Mouse (Mus musculus): ENCODE measurements around the gene Tsc1.

Gene Tsc1

DNA sequence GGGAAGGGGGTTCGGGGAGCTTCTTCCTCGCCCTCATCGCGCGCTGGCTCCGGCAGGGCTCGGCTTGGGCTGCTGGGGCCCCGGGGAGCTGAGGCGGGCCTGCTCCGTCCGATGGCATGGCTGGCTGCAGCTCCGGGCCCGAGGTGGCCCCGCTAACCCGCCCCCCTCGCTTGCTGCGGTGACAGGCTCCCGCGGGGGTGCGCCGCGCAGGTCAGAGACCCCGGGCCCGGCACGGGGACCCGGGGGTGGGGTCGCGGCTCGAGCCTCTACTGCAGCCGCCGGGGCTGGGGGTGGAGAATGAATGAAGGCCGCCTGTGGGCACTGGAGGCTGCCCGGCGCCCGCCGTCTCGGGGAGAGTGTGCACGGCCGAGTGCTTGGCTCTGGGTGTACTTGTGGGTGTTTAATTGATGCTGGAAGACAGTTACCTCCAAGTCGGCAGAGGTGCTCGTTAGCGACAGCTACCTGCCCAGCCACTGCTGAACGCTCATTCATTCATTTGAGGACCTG is 460 bp downstream of the Tsc1 start:
- DNase-seq (ENCODE audit: low read depth, low spot score) = no peak

- DNase-seq (ENCODE audit: low read depth, low spot score) = no peak
These were observed 2.1 kb downstream of the Tsc1 start for GRCm38 (mm10) chr2:28643081-28643480.

GRCm38 (mm10) chr2:28650526-28650925 is 9.5 kb downstream of the Tsc1 start:
- no peak for DNase-seq (ENCODE audit: low read depth, low spot score)

- DNase-seq (ENCODE audit: low read depth, low spot score) = no peak
These were observed 12.3 kb downstream of the Tsc1 start for GRCm38 (mm10) chr2:28653351-28653750.

- no peak for DNase-seq (ENCODE audit: low read depth, low spot score)
These were observed 13.3 kb downstream of the Tsc1 start for GRCm38 (mm10) chr2:28654295-28654694.

DNA sequence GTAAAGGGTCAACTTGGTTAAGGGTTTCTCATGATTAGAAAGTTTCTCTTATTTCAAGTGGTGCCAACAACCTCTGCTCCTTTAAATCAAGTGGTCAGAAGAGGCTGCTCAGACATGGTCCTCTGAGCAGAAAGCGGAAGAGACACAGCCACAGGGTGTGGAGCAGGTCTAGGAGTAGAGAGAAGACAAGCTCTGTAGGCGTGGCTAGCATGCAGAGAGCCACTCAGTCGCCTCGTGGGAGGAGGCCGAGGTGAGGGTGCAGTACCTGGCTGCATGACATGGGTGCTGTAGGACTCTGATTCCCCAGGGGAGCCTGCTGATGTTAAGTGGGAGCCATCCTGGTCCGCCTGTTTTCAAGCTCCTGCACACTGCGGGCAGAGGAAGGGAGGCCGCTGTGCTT is 15.2 kb downstream of the Tsc1 start:
- DNase-seq (ENCODE audit: low read depth, low spot score) = no peak

DNA sequence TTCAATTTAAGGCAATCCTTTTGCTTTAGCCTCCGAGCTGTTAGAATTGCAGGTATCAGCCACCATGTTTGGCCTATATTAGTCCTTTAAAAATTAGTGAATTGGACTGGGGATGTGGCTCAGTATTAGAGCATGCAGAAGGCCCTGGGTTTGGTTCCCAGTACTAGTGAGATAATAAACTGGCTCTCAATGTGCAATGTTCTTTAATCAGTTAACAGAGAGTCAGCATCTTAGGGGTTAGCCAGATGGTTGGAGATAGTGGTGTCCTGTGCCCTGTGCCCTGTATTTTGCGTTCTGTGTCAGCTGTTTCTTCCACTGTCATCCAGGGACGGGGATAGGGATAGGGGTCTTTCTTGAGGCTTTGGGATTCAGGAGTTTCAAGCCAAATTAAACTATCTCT is 21.9 kb downstream of the Tsc1 start:
- no peak for DNase-seq (ENCODE audit: low read depth, low spot score)

GRCm38 (mm10) chr2:28665818-28666217 is 24.8 kb downstream of the Tsc1 start:
- no peak for DNase-seq (ENCODE audit: low read depth, low spot score)

- no peak for DNase-seq (ENCODE audit: low read depth, low spot score)
These were observed 30.4 kb downstream of the Tsc1 start for GRCm38 (mm10) chr2:28671438-28671837.

GRCm38 (mm10) chr2:28676005-28676404 is 35.0 kb downstream of the Tsc1 start:
- DNase-seq (ENCODE audit: low read depth, low spot score) = no peak

GRCm38 (mm10) chr2:28680710-28681109 is 39.7 kb downstream of the Tsc1 start:
- DNase-seq (ENCODE audit: low read depth, low spot score) = no peak

GRCm38 (mm10) chr2:28681718-28682117 is 40.7 kb downstream of the Tsc1 start:
- no peak for DNase-seq (ENCODE audit: low read depth, low spot score)

DNA sequence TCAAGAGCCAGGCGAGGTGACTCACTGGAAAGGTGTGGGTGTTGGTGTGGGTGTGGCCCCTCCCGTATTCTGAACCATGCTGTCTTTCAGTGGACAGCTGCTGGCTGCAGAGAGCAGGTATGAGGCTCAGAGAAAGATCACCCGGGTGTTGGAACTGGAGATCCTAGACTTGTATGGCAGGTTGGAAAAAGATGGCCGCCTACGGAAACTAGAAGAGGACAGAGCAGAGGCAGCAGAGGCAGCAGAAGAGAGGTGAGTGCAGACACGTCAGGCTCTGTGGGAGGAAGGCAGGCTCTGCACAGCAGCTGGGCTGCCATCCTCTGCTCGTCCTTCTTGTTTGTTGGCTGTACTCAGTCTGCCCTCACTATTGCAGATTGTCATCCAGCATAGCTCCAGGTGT is 44.9 kb downstream of the Tsc1 start:
- DNase-seq (ENCODE audit: low read depth, low spot score) = no peak

- no peak for DNase-seq (ENCODE audit: low read depth, low spot score)
These were observed 47.4 kb downstream of the Tsc1 start for GRCm38 (mm10) chr2:28688431-28688830.

DNA sequence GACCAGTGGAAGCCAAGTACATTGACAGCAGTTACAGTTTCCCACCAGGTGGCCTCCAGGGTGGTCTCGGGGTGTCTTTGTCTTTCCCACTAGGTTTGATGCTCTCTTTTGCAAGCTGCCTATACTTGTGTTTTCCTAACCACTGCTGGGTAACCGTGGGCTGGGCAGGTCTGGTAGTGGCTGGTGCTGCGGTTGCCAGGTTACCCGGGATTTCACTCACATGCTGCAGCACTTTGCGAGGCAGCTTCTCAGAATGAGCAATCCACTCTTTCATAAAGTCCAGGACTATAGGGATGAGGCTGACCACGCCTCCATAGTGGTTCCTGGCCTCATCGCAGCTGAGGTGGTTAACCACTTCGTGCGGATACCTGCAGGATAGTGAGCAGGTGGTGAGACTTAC is 51.7 kb downstream of the Tsc1 start:
- DNase-seq (ENCODE audit: low read depth, low spot score) = no peak

DNA sequence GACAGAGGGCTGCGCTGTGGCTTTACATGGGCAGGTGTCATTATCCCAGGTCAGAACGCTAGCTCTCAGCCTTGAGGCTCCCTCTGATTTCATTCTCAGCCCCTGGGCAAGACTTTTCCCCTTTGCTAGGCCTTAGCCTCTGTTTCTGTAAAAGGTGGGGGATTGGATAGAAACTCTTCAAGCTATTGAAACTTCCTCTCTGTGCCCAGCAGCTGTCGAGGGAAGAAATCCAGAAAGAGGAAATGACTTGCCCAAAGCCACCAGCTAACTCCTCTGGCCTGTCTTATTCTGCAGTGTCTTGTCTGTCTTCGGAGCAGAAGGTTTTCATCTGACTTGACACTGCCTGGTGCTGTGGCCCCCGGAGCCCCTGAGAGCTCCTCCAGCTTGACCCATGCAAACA is 57.5 kb downstream of the Tsc1 start:
- no peak for DNase-seq (ENCODE audit: low read depth, low spot score)

- DNase-seq (ENCODE audit: low read depth, low spot score) = peak; percentile 40
These were observed 58.6 kb downstream of the Tsc1 start, which contains the start of the genes Spaca9 and Ak8 for GRCm38 (mm10) chr2:28699361-28700335. Gene Spaca9 (minus strand): TSS chr2:28699727. Gene Ak8 (plus strand): TSS chr2:28700164.

DNA sequence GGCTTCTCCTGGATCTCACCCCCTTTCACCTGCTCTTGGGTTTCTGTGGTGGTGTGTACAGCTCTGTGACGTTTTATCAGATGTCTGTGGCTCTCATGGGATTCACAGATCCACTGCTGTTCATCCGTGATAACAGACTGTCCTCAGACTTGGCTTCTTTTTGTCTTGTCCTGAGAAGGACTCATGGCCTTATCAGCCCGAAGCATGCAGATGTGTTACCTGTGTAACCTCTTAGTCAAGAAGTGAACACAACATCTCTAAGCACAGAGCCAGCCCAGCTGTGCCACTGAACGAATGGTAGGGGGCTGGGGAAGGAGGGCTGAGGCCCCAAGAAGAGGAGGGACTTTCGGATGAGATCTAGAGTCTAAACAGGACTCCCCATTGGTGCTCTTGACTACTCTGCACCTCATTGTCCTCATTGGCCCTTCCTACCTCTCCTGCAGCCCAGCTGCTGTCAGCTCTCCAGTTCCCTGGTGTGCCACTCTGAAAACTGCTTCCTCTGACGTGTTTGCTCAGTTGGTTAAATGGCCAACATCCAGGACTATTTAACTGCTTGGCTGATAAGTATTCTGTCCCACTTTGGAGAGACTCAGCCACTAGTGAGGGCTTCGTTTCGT is 60.7 kb downstream of the Tsc1 start:
- no peak for DNase-seq (ENCODE audit: low read depth, low spot score)

DNA sequence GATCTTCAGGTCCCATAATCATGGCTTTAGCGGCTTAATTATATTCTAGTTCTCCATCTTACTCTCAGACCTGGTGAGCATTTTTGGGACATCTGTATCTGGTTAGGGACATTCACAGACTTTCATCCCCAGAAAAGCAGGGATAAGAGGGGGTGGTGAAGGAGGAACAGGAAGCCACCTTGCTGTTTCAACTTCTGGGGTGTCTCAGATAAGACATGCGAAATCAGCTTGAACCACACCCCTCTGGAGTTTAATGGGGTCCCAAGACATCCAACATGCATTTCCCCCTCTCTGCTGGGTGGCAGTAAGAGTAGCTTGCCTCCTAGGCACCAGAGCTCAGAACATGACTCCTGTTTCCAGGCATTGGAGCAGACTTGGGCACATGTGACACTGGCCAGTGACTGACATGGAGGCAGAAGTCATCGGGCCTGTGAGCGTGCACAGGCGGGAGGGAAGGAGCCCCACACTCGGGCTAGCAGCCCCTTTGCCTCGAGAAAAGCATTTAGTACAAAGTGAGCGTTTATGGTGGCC is 65.1 kb downstream of the Tsc1 start:
- no peak for DNase-seq (ENCODE audit: low read depth, low spot score)

DNA sequence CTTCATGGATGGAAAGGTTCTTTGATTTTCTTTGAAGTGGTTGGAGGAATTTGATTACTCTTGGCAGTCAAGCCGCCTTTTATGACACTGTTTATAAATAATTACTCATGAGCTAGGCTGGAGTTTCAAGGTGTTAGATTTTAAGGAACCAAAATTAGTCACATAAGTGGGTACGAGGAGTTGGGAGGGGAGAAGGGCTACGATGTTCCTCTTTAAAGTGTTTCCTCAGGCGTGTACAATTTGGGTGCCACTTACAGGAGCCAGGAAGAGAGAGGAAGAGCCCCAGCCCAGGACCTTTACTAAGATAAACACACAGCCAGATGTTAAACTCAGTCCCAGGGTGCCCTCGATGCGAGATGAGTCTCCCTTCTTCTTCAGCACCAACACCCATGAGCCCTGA is 65.8 kb downstream of the Tsc1 start:
- DNase-seq (ENCODE audit: low read depth, low spot score) = no peak

DNA sequence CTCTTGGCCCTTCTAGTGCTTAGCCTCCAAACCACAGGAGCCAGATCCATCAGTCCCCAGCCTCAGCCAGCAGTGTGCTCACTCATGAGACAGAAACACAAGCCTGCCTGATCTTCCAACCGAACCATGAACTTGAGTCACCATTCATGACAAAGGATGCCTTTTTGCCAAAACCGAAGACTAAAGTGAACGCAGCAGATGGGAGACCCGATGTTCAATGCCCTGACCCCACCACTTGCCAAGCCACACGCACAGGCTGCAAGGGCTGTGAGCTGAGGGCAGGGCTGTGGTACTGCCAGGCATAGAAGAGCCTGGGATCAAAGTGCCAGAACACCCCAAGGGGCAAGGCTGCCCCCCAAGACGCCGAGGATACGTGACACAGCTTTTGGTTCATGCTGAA is 72.0 kb downstream of the Tsc1 start:
- no peak for DNase-seq (ENCODE audit: low read depth, low spot score)

DNA sequence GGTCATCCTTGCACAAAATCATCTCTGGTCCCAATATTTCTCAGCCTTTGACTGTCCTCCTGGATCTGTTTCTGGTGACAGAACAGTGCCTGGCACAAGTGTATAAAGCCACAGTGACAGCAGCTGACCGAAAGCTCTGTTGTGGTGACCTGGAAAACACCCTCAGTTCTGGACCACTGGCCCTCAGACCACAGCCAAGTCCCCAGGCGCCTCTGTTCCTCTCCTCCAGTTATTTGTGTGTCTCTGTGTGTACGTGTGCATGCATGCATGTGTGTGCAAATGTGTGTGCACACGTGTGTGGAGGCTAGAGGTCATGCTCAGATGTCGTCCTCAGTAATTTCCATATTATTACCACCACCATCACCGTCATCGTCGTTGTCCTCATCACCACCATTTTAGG is 81.4 kb downstream of the Tsc1 start:
- no peak for DNase-seq (ENCODE audit: low read depth, low spot score)
